Mouse (Mus musculus) hindbrain, postnatal 0 days (tissue): ENCODE results near the gene Cox19. TPM values are rescaled to one million over a fixed set of nuclear protein-coding genes. Genes with fewer than 3 reads are reported as not detected.
A peak's percentile ranks its signal among the peaks of the same experiment; 100 is the strongest.
"Not testable (repeated sequence)": the region's sequence is repeated elsewhere in the genome, so short reads cannot be mapped to it uniquely, and the experiment has no call there.

Experiments used
- ATAC-seq: fragments of 200-750 bp; cut with Nextera tagmentation; 2 replicates; pipeline ENCODE4 v1.8.0; 2017; ENCODE audit warnings: mild to moderate bottlenecking, moderate TSS enrichment, moderate library complexity
- DNase-seq: peaks from one replicate; pipeline ENCODE4 v3.0.0-alpha.2; 2015; ENCODE audit warnings: low spot score
- H3K27ac ChIP-seq: fragments of 300-500 bp; sonication (generic); 2 replicates; pipeline ENCODE4 v1.5.1; 2014; ENCODE audit warnings: mild to moderate bottlenecking
- H3K27me3 ChIP-seq: fragments of 300-500 bp; sonication (generic); 2 replicates; pipeline ENCODE4 v1.6.1; 2014; ENCODE audit warnings: low read length, mixed read lengths; ENCODE audit not compliant: insufficient read depth
- H3K36me3 ChIP-seq: fragments of 300-500 bp; sonication (generic); 2 replicates; pipeline ENCODE4 v1.6.1; 2014; ENCODE audit warnings: low read length, mixed read lengths; ENCODE audit not compliant: insufficient read depth
- H3K4me1 ChIP-seq: fragments of 300-500 bp; sonication (generic); 2 replicates; pipeline ENCODE4 v1.6.1; 2014; ENCODE audit warnings: antibody characterized with exemption, low read length, mixed read lengths; ENCODE audit not compliant: insufficient read depth
- H3K4me2 ChIP-seq: fragments of 300-500 bp; sonication (generic); 2 replicates; pipeline ENCODE4 v1.6.1; 2014; ENCODE audit warnings: low read depth, mild to moderate bottlenecking, low read length, moderate library complexity, mixed read lengths
- H3K4me3 ChIP-seq: fragments of 300-500 bp; sonication (generic); 2 replicates; pipeline ENCODE4 v1.5.1; 2014; ENCODE audit warnings: low read length
- H3K9ac ChIP-seq: fragments of 300-500 bp; sonication (generic); replicated peaks from 2 replicates; pipeline ENCODE4 v1.6.1; 2014; ENCODE audit warnings: mild to moderate bottlenecking, low read length, moderate library complexity, mixed read lengths
- H3K9me3 ChIP-seq: fragments of 300-500 bp; sonication (generic); 2 replicates; pipeline ENCODE4 v1.6.1; 2016; ENCODE audit warnings: low read length, mixed read lengths
- CTCF ChIP-seq: IDR thresholded peaks from 2 replicates; pipeline ENCODE4 v1.5.1; 2016; ENCODE audit warnings: antibody characterized with exemption, control low read depth, low read depth
- WGBS: fragments of 180-500 bp; shearing (Covaris S2); extraction: QIAGEN DNeasy Blood & Tissue Kit; methylation state at CpG from one replicate; pipeline ENCODE4 v1.1.7; 2014; 5-methylcytosine and 5-hydroxymethylcytosine counted together
- polyA plus RNA-seq: library from polyadenylated mRNA; unstranded; fragments of >200 nt; fragmentation: Nextera tagmentation; extraction: Ambion mirVana; gene quantifications from 2 replicates; pipeline ENCODE4 v1.2.1, GENCODE M21; 2015
- total RNA-seq: library from RNA; depleted of rRNA; stranded (reverse); fragments of >200 nt; gene quantifications from 2 replicates; pipeline ENCODE4 v1.2.3, GENCODE M21; 2014

The Cox19 gene
- total and polyA plus RNA-seq, 2 experiments from 2014 or later: 91.0 to 93.7 TPM

DNA sequence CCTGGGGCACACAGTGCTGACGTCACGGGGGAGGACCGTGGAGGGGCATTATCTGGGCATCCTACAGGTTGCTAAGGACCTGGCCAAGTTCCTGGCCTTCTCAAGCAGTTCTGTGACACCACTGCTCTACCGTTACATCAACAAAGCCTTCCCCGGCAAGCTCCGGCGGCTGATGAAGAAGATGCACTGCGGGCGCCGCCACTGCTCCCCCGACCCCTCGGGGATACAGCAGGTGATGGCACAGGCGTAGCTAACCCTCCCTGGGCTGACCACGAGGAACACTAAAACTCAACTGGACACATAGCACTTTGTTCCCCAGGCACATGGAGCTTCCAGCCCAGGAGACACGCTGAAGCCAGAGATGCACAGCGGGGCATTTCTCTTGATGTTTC, 42.0 kb upstream of the Cox19 start:
- Histone ChIP-seq H3K36me3 (no peaks in the 10 kb centered on the region), H3K27ac (no peak overlapping the region), H3K4me3 (no peak overlapping the region), H3K4me1 (peaks cover 18% of the 10 kb centered on the region), H3K9ac (no peak overlapping the region), H3K27me3 (no peaks in the 10 kb centered on the region), H3K4me2 (no peak overlapping the region), H3K9me3 (no peaks in the 10 kb centered on the region)
- no peak for ATAC-seq
- DNase-seq: no peak
- 86% methylated on average over 16 of the region's 16 CpGs for WGBS
- no peak for TF ChIP-seq CTCF

DNA sequence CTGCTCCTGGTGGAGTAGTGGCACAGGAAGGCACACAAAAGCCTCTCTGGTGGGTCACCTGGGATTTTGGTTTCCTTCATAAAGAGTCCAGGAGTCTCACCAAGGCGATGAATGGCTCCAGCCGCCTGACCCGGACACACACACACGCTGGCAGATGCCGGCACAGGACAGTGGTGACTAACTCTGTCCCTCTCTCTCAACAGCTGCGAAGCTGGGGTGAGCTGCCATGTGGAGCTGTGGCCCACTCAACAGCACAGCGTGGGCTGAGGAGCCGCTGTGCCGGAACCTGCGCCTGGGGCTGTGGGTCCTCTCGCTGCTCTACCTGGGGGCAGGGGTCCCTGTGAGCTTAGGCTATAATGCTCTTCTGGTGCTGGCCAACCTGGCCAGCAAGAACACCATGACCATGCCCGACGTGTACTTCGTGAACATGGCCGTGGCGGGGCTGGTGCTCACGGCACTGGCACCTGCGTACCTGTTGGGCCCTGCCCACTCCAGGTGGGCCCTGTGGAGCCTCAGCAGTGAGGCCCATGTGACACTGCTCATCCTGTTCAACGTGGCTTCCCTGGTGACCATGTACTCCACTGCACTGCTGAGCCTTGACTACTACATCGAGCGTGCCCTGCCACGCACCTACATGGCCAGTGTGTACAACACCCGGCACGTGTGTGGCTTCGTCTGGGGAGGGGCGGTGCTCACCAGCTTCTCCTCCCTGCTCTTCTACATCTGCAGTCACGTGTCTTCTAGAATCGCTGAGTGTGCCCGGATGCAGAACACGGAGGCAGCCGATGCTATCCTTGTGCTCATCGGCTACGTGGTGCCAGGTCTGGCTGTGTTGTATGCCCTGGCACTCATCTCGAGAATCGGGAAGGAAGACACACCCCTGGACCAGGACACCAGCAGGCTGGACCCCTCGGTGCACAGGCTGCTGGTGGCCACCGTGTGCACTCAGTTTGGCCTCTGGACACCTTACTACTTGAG, 41.3 kb upstream of the Cox19 start:
- WGBS: 93% methylated on average over 37 of the region's 37 CpGs
- no peaks in the 10 kb centered on the region for H3K36me3 ChIP-seq
- no peak overlapping the region for H3K4me2 ChIP-seq
- peaks cover 23% of the 10 kb centered on the region for H3K4me1 ChIP-seq
- peak overlapping the region; percentile 54 for H3K27ac ChIP-seq
- H3K4me3 ChIP-seq: no peak overlapping the region
- DNase-seq: no peak
- H3K9me3 ChIP-seq: no peaks in the 10 kb centered on the region
- H3K27me3 ChIP-seq: no peaks in the 10 kb centered on the region
- no peak overlapping the region for H3K9ac ChIP-seq
- ATAC-seq: no peak
- no peak for TF ChIP-seq CTCF

DNA sequence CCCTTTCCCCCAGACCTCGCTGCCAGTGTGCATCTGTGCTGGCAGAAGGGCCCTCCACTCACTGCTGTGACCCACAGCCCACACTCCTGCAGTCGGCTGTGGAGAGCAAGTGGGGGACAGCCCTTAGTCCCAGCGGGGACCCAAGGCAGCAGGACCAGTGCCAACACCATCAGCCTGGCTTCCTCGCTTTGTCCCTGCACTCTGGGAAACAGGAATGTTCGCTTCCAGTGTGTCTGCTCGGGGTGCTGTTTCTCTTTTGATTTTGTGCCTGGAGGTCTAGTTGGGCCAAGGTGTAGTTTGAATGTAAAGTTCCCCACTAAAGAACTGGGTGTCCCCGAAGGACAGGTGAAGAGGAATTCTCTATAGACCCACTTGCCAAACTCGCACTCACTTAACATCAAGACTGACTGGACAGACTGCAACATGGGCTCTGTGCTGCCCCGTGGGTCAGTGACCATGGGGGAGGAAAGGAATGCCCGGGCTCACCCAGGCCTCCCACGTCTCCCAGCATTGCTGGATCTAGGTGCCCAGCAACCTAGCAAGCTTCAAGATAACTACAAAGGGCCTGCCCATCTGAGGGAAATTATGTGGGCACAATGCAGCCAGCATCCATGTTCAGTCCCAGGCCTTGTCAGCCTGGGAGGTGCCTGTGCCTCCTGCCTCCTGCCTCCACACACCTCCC, 40.2 kb upstream of the Cox19 start:
- ATAC-seq: no peak
- H3K4me1 ChIP-seq: peaks cover 25% of the 10 kb centered on the region
- no peak overlapping the region for H3K4me3 ChIP-seq
- no peak for TF ChIP-seq CTCF
- H3K9me3 ChIP-seq: no peaks in the 10 kb centered on the region
- WGBS: 48% methylated on average over 11 of the region's 11 CpGs
- H3K36me3 ChIP-seq: no peaks in the 10 kb centered on the region
- 0 out of 2 replicates have a peak overlapping the region, but pooled peaks have one; percentile 9 for H3K9ac ChIP-seq
- DNase-seq: peak; percentile 56
- H3K27me3 ChIP-seq: no peaks in the 10 kb centered on the region
- no peak overlapping the region for H3K4me2 ChIP-seq
- H3K27ac ChIP-seq: peak overlapping the region; percentile 54

DNA sequence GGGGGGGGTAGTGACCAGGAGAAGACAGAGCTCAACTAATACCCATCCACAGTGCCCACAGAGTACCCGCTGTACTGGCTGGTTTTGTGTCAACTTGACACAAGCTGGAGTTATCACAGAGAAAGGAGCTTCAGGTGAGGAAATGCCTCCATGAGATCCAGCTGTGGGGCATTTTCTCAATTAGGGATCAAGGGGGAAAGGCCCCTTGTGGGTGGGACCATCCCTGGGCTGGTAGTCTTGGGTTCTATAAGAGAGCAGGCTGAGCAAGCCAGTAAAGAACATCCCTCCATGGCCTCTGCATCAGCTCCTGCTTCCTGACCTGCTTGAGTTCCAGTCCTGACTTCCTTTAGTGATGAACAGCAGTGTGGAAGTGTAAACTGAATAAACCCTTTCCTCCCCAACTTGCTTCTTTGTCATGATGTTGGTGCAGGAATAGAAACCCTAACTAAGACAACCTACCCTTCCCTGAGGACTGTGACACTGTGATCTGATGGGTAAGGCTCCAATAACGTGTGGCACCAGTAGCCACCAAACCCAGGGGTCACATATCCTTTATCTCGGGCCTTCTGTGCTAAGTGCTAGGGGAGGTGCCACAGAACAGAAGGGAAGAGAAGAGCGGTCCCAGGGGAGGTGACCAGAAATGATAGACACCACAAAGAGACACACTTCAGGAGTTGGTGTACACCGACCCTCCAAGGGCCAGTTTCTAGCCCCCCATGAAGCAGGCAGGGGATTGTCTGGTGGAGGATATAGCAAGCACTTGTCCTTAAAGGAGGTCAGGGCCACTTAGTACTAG, 39.3 kb upstream of the Cox19 start:
- not testable (repeated sequence) for H3K4me2 ChIP-seq, H3K9ac ChIP-seq, ATAC-seq, H3K27me3 ChIP-seq, H3K36me3 ChIP-seq, DNase-seq, H3K9me3 ChIP-seq, H3K4me3 ChIP-seq
- 73% methylated on average over 5 of the region's 5 CpGs for WGBS
- peak overlapping the region; percentile 82 for H3K27ac ChIP-seq
- peaks cover 25% of the 10 kb centered on the region for H3K4me1 ChIP-seq

DNA sequence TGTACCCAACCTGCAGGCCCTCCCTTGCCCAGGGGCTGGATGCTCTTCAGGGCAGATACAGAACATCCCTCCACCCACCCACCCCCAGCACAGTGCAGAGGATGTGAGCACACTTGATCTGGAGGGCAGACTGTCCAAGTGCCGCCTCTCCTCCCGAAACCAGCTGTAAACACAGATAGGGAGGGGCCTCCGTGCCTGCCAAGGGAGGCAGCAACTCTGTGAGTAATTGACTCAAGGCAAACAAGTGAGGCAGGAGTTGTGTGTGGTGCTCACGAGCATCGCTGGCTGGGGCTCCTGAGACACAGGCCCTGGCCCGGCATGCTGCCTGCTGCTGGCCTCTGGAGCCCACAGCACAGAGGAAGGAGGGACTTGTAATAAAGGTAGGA, 38.5 kb upstream of the Cox19 start:
- Histone ChIP-seq H3K27ac (peak overlapping the region; percentile 82), H3K4me3 (no peak overlapping the region), H3K9me3 (no peaks in the 10 kb centered on the region), H3K9ac (no peak overlapping the region), H3K27me3 (no peaks in the 10 kb centered on the region), H3K36me3 (no peaks in the 10 kb centered on the region), H3K4me1 (peaks cover 25% of the 10 kb centered on the region), H3K4me2 (no peak overlapping the region)
- TF ChIP-seq CTCF: no peak
- DNase-seq (peak; percentile 73), ATAC-seq (peak; percentile 80)
- WGBS: 26% methylated on average over 6 of the region's 6 CpGs
